Mouse (Mus musculus) liver, postnatal 0 days (tissue): ENCODE data around the gene Speg.

ENCODE experiments used
- CTCF ChIP-seq: sonication (generic); IDR thresholded peaks from 2 replicates; pipeline ENCODE4 v1.5.1; 2016; ENCODE audit warnings: antibody characterized with exemption, low read depth
- EP300 ChIP-seq: IDR thresholded peaks from 2 replicates; pipeline ENCODE4 v1.6.1; 2016; ENCODE audit warnings: antibody characterized with exemption, low read depth, mild to moderate bottlenecking

GRCm38 (mm10) chr1:75412196-75412595 is 37.1 kb downstream of the Speg start:
- no peak for TF ChIP-seq CTCF
- TF ChIP-seq EP300 = no peak
